ENCODE assay signal across 10 mouse cellular contexts in genomic region chrX:12763127-12763834, GRCm38 (mm10). TPM values are rescaled to one million over a fixed set of nuclear protein-coding genes. Genes with fewer than 3 reads are reported as not detected.
DNase-seq lines count a peak whose midpoint lies in the region; ATAC-seq and TF ChIP-seq lines count a peak whose summit lies in the region.
"Had no signal": no experiment of that assay in that cellular context is flagged by ENCODE, and none has a peak within 500 bp of the region (broad histone marks: within the 10 kb centered on the region; RNA-seq: fewer than 3 reads in every experiment).

No protein-coding gene starts in this region.

- peak overlapping the region; percentile 74 for H3K4me3 ChIP-seq in heart, embryonic 15.5 days
- H3K4me3 ChIP-seq in bone marrow macrophage, adult 2 months (ENCODE audit: insufficient read depth, low read length) = peak overlapping the region; percentile 85; the same call in 1 of the 2 replicates
- peak overlapping the region; percentile 63 for H3K4me3 ChIP-seq in hindbrain, embryonic 13.5 days
- H3K4me3 ChIP-seq in midbrain, embryonic 13.5 days (replicated peaks) = peak overlapping the region; percentile 64

- H3K9me3 ChIP-seq in heart, embryonic 15.5 days (replicated peaks) = no peaks in the 10 kb centered on the region
- H3K9me3 ChIP-seq in hindbrain, embryonic 13.5 days = no peaks in the 10 kb centered on the region
- H3K9me3 ChIP-seq in midbrain, embryonic 13.5 days = no peaks in the 10 kb centered on the region

- ATAC-seq in heart, embryonic 15.5 days (replicated peaks; ENCODE audit: insufficient number of reproducible peaks, insufficient read depth, low FRiP score, low read depth) = no peak
- ATAC-seq in hindbrain, embryonic 13.5 days (ENCODE audit: low FRiP score) = no peak
- no peak for ATAC-seq in midbrain, embryonic 13.5 days

- H3K4me1 ChIP-seq in heart, embryonic 15.5 days (replicated peaks) = no peaks in the 10 kb centered on the region
- peaks cover 13% of the 10 kb centered on the region for H3K4me1 ChIP-seq in bone marrow macrophage, adult 2 months (ENCODE audit: control insufficient read depth, insufficient read depth, low read length)
- peaks cover 9% of the 10 kb centered on the region for H3K4me1 ChIP-seq in hindbrain, embryonic 13.5 days (replicated peaks)
- H3K4me1 ChIP-seq in midbrain, embryonic 13.5 days (replicated peaks) = peaks cover 14% of the 10 kb centered on the region

- TF ChIP-seq CTCF in bone marrow macrophage, adult 2 months (IDR thresholded peaks at IDR 0.05; ENCODE audit: low read depth, low read length) = no peak

- no peak for TF ChIP-seq POLR2A in bone marrow macrophage, adult 2 months (IDR thresholded peaks at IDR 0.05; ENCODE audit: borderline replicate concordance, low read depth, low read length)

- H3K36me3 ChIP-seq in heart, embryonic 15.5 days = no peaks in the 10 kb centered on the region
- H3K36me3 ChIP-seq in hindbrain, embryonic 13.5 days = no peaks in the 10 kb centered on the region
- no peaks in the 10 kb centered on the region for H3K36me3 ChIP-seq in midbrain, embryonic 13.5 days

- H3K4me2 ChIP-seq in heart, embryonic 15.5 days = peak overlapping the region; percentile 59
- H3K4me2 ChIP-seq in hindbrain, embryonic 13.5 days = peak overlapping the region; percentile 61
- H3K4me2 ChIP-seq in midbrain, embryonic 13.5 days (replicated peaks) = peak overlapping the region; percentile 63

- WGBS in heart, embryonic 15.5 days = 72% methylated on average over 3 of the region's 3 CpGs
- WGBS in hindbrain, embryonic 13.5 days = 63% methylated on average over 3 of the region's 3 CpGs
- WGBS in midbrain, embryonic 13.5 days = 72% methylated on average over 3 of the region's 3 CpGs

- peaks cover 13% of the 10 kb centered on the region for H3K27me3 ChIP-seq in heart, embryonic 15.5 days
- H3K27me3 ChIP-seq in hindbrain, embryonic 13.5 days = no peaks in the 10 kb centered on the region; the same call in 1 of the 2 replicates
- no peaks in the 10 kb centered on the region; the same call in 1 of the 2 replicates for H3K27me3 ChIP-seq in midbrain, embryonic 13.5 days

- peak overlapping the region; percentile 98 for H3K27ac ChIP-seq in heart, embryonic 15.5 days
- H3K27ac ChIP-seq in bone marrow macrophage, adult 2 months (ENCODE audit: insufficient read depth, low read depth, low read length) = no peak overlapping the region
- H3K27ac ChIP-seq in hindbrain, embryonic 13.5 days = peak overlapping the region; percentile 96
- H3K27ac ChIP-seq in midbrain, embryonic 13.5 days = peak overlapping the region; percentile 96

- peak overlapping the region; percentile 88; the same call in 1 of the 2 replicates for H3K9ac ChIP-seq in heart, embryonic 15.5 days
- H3K9ac ChIP-seq in hindbrain, embryonic 13.5 days = peak overlapping the region; percentile 84
- peak overlapping the region; percentile 69 for H3K9ac ChIP-seq in midbrain, embryonic 13.5 days (replicated peaks)

- DNase-seq in heart, adult 11 months = no peak
- no peak for DNase-seq in spleen, postnatal 36 days (ENCODE audit: low spot score in 2 of 2)
- DNase-seq in right cerebral cortex, postnatal 25 days = no peak
- DNase-seq in adrenal gland, adult 2 months = no peak
- DNase-seq: left cerebral cortex, postnatal 4 days; thymus, adult 2 months had no signal

RNA-seq across cellular contexts. Expression of gene Med14, which starts 1.4 kb away (rescaled TPM):
- polyA plus RNA-seq in heart, embryonic 15.5 days (2015; fragmentation: Nextera tagmentation; extraction: Ambion mirVana) = 14.2 and 16.6 TPM in 2 replicates
- polyA plus RNA-seq in bone marrow macrophage, adult 2 months (2012; ENCODE audit: insufficient read depth, insufficient read length, missing spikeins) = 13.8 and 14.9 TPM in 2 replicates
- 12.6 and 13.1 TPM in 2 replicates for polyA plus RNA-seq in hindbrain, embryonic 13.5 days (2015; fragmentation: Nextera tagmentation; extraction: Ambion mirVana)
- 11.7 and 14.5 TPM in 2 replicates for polyA plus RNA-seq in midbrain, embryonic 13.5 days (2015; fragmentation: Nextera tagmentation; extraction: Ambion mirVana)
- 10 to 100 TPM; 19.6 to 24.1 TPM for total RNA-seq in adrenal gland, adult 2 months (2021)
- polyA plus RNA-seq in adrenal gland, adult 2 months (2012; rRNA removed) = 5.9 and 6.8 TPM in 2 replicates
